Mouse (Mus musculus): ENCODE measurements around the gene Ifitm2. TPM values are rescaled to one million over a fixed set of nuclear protein-coding genes. Genes with fewer than 3 reads are reported as not detected.

Gene Ifitm2
- total RNA-seq, 1 experiment: 679 TPM

DNA sequence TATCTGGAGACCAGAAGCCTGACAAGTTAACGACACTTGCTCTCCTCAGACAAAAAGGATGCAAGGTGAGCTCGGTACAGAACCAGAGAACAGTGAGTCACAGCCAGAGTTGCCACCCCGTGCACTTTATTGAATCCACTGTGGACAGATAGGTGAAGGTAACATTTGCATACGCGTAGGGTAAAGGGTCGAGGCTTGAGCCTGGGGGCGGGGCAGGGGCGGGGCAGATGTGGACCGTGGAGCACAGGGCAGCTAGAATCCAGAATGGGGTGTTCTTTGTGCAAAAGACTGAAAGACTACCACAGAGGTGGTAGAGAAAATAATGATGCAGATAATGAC is 1.1 kb downstream of the Ifitm2 start:
- H3K9ac ChIP-seq (ENCODE audit: insufficient read depth, low read depth, low read length, poor library complexity, severe bottlenecking): peak overlapping the region; percentile 71; the same call in 1 of the 2 replicates
- peaks cover 10% of the 10 kb centered on the region for H3K36me3 ChIP-seq (ENCODE audit: control insufficient read depth, insufficient read depth, low read length, poor library complexity, severe bottlenecking)
- in situ Hi-C loops (cut with MboI; ENCODE audit: low sequenced_read_pairs in 2 of 2, unreplicated experiment in 2 of 2): loop anchor here in 1 of 2 experiments (10.0 kb wide), 1 partner anchor 90 kb away; no protein-coding TSS in a partner anchor
- peaks cover 21 to 42% of the 10 kb centered on the region in 2 experiments for H3K4me1 ChIP-seq (ENCODE audit: control insufficient read depth in 2 of 2, insufficient read depth in 2 of 2, low read length in 2 of 2, poor library complexity in 1 of 2)
- H3K27ac ChIP-seq (ENCODE audit: insufficient read depth, low read depth, low read length, poor library complexity, severe bottlenecking): no peak overlapping the region
- DNase-seq (ENCODE audit: low read depth, low spot score): no peak
- TF ChIP-seq ZNF384 (IDR thresholded peaks at IDR 0.05; ENCODE audit: low read depth, low read length): no peak
- peak overlapping the region; percentile 75 to 93 for H3K4me3 ChIP-seq (ENCODE audit: insufficient read depth in 1 of 2, low read depth in 1 of 2, low read length in 2 of 2, poor library complexity in 1 of 2, severe bottlenecking in 1 of 2)
- no peaks in the 10 kb centered on the region for H3K9me3 ChIP-seq (ENCODE audit: control insufficient read depth, insufficient read depth, low read depth, low read length)

DNA sequence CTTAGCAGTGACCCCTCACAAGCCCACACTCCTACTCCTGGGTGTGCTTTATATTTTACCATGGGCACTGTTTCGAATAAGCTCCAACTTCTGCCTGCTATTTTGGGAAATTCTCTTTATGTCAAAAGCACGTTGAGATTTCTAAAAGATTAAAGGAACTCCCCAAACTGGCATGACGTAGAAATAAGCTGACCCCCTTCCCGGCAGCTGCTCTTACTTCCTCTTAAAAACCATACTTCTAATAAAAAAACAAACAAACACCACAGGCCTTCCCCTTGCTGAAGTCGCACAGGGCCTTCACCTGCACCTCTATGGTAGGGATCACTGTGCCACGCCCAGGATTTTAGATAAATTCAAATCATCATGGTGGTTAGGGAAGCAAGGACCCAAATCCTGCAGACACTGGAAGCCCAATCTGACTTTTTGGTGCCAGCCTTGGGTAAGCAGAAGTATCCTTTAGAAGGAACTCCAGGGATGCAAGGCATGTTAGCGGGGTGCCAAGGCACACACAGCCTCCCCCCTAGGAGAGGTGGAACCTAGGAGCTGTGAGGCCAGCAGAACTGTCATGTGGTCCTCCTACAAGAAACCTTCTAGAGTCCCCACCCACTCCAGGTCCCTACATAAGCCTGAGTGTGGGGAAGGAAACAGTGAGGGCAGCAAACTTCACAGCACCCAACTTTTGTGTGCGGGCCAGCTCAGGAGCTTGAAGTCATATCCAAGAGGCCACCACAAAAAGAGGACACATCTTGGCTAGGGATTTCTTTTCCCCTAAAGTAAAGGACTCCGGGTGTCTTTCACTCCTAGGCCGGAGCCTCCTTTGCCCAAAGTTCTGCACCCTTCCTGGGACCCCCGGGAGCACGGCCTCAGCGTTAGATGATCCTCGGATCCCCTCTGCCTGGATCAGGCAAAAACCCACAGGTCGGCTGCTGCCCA is 1.7 kb downstream of the Ifitm2 start:
- DNase-seq (ENCODE audit: low read depth, low spot score): no peak
- Histone ChIP-seq H3K4me1 (ENCODE audit: control insufficient read depth in 2 of 2, insufficient read depth in 2 of 2, low read length in 2 of 2, poor library complexity in 1 of 2) (peaks cover 21 to 41% of the 10 kb centered on the region in 2 experiments), H3K9me3 (ENCODE audit: control insufficient read depth, insufficient read depth, low read depth, low read length) (no peaks in the 10 kb centered on the region), H3K4me3 (ENCODE audit: insufficient read depth in 1 of 2, low read depth in 1 of 2, low read length in 2 of 2, poor library complexity in 1 of 2, severe bottlenecking in 1 of 2) (peak overlapping the region; percentile 75 to 93), H3K36me3 (ENCODE audit: control insufficient read depth, insufficient read depth, low read length, poor library complexity, severe bottlenecking) (peaks cover 14% of the 10 kb centered on the region), H3K27ac (ENCODE audit: insufficient read depth, low read depth, low read length, poor library complexity, severe bottlenecking) (no peak overlapping the region), H3K9ac (ENCODE audit: insufficient read depth, low read depth, low read length, poor library complexity, severe bottlenecking) (peak overlapping the region; percentile 8; the same call in 1 of the 2 replicates)
- no peak for TF ChIP-seq CHD2 (IDR thresholded peaks at IDR 0.05; ENCODE audit: low read depth, low read length)
- TF ChIP-seq ZNF384 (IDR thresholded peaks at IDR 0.05; ENCODE audit: low read depth, low read length): no peak
- no peak for TF ChIP-seq HCFC1 (IDR thresholded peaks at IDR 0.05; ENCODE audit: borderline replicate concordance, insufficient read depth, low read length)
- no peak for TF ChIP-seq ZC3H11A (IDR thresholded peaks at IDR 0.05; ENCODE audit: borderline replicate concordance, low read depth, low read length)
- TF ChIP-seq MAFK (IDR thresholded peaks at IDR 0.05; ENCODE audit: insufficient read depth, low read depth, low read length): no peak
- in situ Hi-C loops (cut with MboI; ENCODE audit: low sequenced_read_pairs in 2 of 2, unreplicated experiment in 2 of 2): loop anchor here in 1 of 2 experiments (10.0 kb wide), 1 partner anchor 91 kb away; no protein-coding TSS in a partner anchor

DNA sequence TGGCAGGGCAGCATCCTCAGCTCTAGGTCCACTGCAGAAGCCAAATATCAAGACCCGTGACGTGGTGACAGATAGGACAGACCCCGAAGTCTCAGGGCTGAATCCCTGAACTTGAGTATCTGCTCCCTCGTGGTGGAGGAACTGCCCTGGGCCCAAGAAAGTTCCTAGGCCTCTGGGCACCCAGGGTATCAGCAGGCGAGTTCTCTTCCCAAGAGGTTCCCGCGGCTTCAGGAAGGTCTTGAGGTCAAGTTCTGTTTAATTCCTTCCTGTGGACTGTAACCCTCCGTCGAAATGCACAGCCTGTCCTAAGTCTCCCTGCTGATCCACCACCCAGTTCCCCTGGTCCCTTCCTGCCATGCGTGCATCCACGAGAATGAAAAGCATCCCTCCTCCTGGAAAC is 2.7 kb downstream of the Ifitm2 start:
- peaks cover 23% of the 10 kb centered on the region for H3K36me3 ChIP-seq (ENCODE audit: control insufficient read depth, insufficient read depth, low read length, poor library complexity, severe bottlenecking)
- H3K27ac ChIP-seq (ENCODE audit: insufficient read depth, low read depth, low read length, poor library complexity, severe bottlenecking): no peak overlapping the region
- in situ Hi-C loops (cut with MboI; ENCODE audit: low sequenced_read_pairs in 2 of 2, unreplicated experiment in 2 of 2): loop anchor here in 1 of 2 experiments (10.0 kb wide), 1 partner anchor 92 kb away; no protein-coding TSS in a partner anchor
- no peaks in the 10 kb centered on the region for H3K9me3 ChIP-seq (ENCODE audit: control insufficient read depth, insufficient read depth, low read depth, low read length)
- no peak for DNase-seq (ENCODE audit: low read depth, low spot score)
- 0 out of 2 replicates have a peak overlapping the region, but pooled peaks have one; percentile 9 for H3K9ac ChIP-seq (ENCODE audit: insufficient read depth, low read depth, low read length, poor library complexity, severe bottlenecking)
- TF ChIP-seq MAFK (IDR thresholded peaks at IDR 0.05; ENCODE audit: insufficient read depth, low read depth, low read length) (no peak), ZNF384 (IDR thresholded peaks at IDR 0.05; ENCODE audit: low read depth, low read length) (no peak), ZC3H11A (IDR thresholded peaks at IDR 0.05; ENCODE audit: borderline replicate concordance, low read depth, low read length) (no peak), HCFC1 (IDR thresholded peaks at IDR 0.05; ENCODE audit: borderline replicate concordance, insufficient read depth, low read length) (no peak), CHD2 (IDR thresholded peaks at IDR 0.05; ENCODE audit: low read depth, low read length) (no peak)
- peaks cover 18 to 38% of the 10 kb centered on the region in 2 experiments for H3K4me1 ChIP-seq (ENCODE audit: control insufficient read depth in 2 of 2, insufficient read depth in 2 of 2, low read length in 2 of 2, poor library complexity in 1 of 2)
- peak overlapping the region in 1 of 2 experiments; percentile 93; a peak in 2 of 4 replicates for H3K4me3 ChIP-seq (ENCODE audit: insufficient read depth in 1 of 2, low read depth in 1 of 2, low read length in 2 of 2, poor library complexity in 1 of 2, severe bottlenecking in 1 of 2)

DNA sequence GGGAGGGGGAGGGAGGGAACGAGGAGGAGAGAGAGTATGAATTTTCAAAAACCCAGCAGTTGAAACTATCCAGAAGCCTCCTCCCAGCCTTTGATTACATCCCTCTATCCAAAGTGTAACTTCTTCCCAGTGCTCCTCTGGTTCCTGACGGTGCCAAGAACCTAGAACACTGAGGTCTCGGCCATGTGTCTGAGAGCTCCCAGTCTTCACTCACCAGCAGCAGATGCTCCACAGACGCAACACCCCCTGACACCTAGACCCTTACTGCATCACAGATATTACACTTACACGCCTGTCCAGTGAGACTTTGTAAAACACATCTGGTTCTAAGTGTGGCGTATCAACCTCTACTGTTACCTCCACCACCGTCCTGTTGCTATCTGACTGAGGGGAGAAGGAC is 3.3 kb downstream of the Ifitm2 start:
- H3K9ac ChIP-seq (ENCODE audit: insufficient read depth, low read depth, low read length, poor library complexity, severe bottlenecking): no peak overlapping the region
- H3K4me3 ChIP-seq (ENCODE audit: insufficient read depth in 1 of 2, low read depth in 1 of 2, low read length in 2 of 2, poor library complexity in 1 of 2, severe bottlenecking in 1 of 2): no peak overlapping the region
- DNase-seq (ENCODE audit: low read depth, low spot score): no peak
- in situ Hi-C loops (cut with MboI; ENCODE audit: low sequenced_read_pairs in 2 of 2, unreplicated experiment in 2 of 2): loop anchor here in 1 of 2 experiments (10.0 kb wide), 1 partner anchor 92 kb away; no protein-coding TSS in a partner anchor
- H3K36me3 ChIP-seq (ENCODE audit: control insufficient read depth, insufficient read depth, low read length, poor library complexity, severe bottlenecking): peaks cover 30% of the 10 kb centered on the region
- peaks cover 16 to 38% of the 10 kb centered on the region in 2 experiments for H3K4me1 ChIP-seq (ENCODE audit: control insufficient read depth in 2 of 2, insufficient read depth in 2 of 2, low read length in 2 of 2, poor library complexity in 1 of 2)
- no peak overlapping the region for H3K27ac ChIP-seq (ENCODE audit: insufficient read depth, low read depth, low read length, poor library complexity, severe bottlenecking)
- no peaks in the 10 kb centered on the region for H3K9me3 ChIP-seq (ENCODE audit: control insufficient read depth, insufficient read depth, low read depth, low read length)
- TF ChIP-seq ZC3H11A (IDR thresholded peaks at IDR 0.05; ENCODE audit: borderline replicate concordance, low read depth, low read length) (no peak), CHD2 (IDR thresholded peaks at IDR 0.05; ENCODE audit: low read depth, low read length) (no peak), MAFK (IDR thresholded peaks at IDR 0.05; ENCODE audit: insufficient read depth, low read depth, low read length) (no peak), ZNF384 (IDR thresholded peaks at IDR 0.05; ENCODE audit: low read depth, low read length) (no peak), HCFC1 (IDR thresholded peaks at IDR 0.05; ENCODE audit: borderline replicate concordance, insufficient read depth, low read length) (no peak)
